Mouse (Mus musculus): ENCODE results near the gene Bcas3.

- TF ChIP-seq CTCF (IDR thresholded peaks at IDR 0.05; ENCODE audit: low read depth) (no peak), EP300 (IDR thresholded peaks at IDR 0.05; ENCODE audit: low read depth) (no peak)
Measured at GRCm38 (mm10) chr11:85734317-85735211, 381.6 kb downstream of the Bcas3 start.
